Mouse (Mus musculus): ENCODE measurements around the gene Clasp1. TPM values are rescaled to one million over a fixed set of nuclear protein-coding genes. Genes with fewer than 3 reads are reported as not detected.

Clasp1 gene
- polyA plus RNA-seq, 1 experiment from 2014 or later = 146 TPM

DNA sequence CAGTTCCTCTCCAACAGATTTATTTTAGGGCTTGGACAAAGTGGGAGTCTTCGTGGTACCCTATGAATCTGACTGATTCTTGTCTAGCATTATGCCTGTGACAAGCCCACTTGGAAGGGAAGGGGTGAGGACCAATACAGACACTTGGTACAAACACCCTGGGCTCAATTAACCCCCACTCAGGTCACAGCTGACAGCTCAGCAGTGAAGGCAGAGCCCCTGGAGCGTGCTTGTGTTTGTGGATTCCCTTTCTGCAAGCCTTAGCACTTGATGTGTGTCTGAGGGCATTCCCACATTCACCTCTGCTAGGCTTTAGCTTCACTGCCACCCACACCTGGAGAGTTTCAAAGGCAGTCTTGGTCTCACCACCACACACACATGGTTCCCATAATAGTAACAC, 237.1 kb downstream of the Clasp1 start:
- ATAC-seq (ENCODE audit: low FRiP score) = no peak
- H3K27me3 ChIP-seq = peaks cover 42% of the 10 kb centered on the region
- H3K36me3 ChIP-seq (replicated peaks) = no peaks in the 10 kb centered on the region
- H3K9me3 ChIP-seq = no peaks in the 10 kb centered on the region
- H3K9ac ChIP-seq = no peak overlapping the region
- H3K4me2 ChIP-seq = no peak overlapping the region
- H3K4me1 ChIP-seq = peaks cover 12% of the 10 kb centered on the region; the same call in 1 of the 2 replicates
- H3K4me3 ChIP-seq (replicated peaks) = no peak overlapping the region
- WGBS = 55% methylated on average over 2 of the region's 2 CpGs
- no peak overlapping the region for H3K27ac ChIP-seq

DNA sequence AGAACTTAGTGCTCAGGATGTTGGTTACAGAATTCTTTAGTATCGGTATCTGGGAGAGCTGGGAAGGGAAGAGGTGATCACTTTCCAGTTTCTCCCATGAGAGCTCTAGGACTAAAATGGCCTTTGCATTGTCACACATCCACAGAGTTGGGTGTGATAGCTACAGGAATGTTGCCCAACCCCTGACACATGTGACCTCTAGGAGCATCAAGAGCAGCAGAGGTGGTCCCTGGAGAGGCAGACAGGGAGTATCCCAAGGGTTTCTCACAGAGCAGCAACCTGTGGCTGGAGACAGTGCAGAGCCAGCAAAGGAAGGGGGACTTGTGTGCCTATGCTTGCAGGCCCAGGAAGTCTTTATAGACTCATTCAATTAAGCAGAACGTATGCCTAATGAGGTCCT, 237.6 kb downstream of the Clasp1 start:
- Histone ChIP-seq H3K4me3 (replicated peaks) (no peak overlapping the region), H3K9ac (no peak overlapping the region), H3K4me1 (peaks cover 12% of the 10 kb centered on the region; the same call in 1 of the 2 replicates), H3K4me2 (no peak overlapping the region), H3K36me3 (replicated peaks) (no peaks in the 10 kb centered on the region), H3K27me3 (peaks cover 42% of the 10 kb centered on the region), H3K9me3 (no peaks in the 10 kb centered on the region), H3K27ac (no peak overlapping the region)
- no peak for ATAC-seq (ENCODE audit: low FRiP score)
- 85% methylated on average over 2 of the region's 2 CpGs for WGBS

DNA sequence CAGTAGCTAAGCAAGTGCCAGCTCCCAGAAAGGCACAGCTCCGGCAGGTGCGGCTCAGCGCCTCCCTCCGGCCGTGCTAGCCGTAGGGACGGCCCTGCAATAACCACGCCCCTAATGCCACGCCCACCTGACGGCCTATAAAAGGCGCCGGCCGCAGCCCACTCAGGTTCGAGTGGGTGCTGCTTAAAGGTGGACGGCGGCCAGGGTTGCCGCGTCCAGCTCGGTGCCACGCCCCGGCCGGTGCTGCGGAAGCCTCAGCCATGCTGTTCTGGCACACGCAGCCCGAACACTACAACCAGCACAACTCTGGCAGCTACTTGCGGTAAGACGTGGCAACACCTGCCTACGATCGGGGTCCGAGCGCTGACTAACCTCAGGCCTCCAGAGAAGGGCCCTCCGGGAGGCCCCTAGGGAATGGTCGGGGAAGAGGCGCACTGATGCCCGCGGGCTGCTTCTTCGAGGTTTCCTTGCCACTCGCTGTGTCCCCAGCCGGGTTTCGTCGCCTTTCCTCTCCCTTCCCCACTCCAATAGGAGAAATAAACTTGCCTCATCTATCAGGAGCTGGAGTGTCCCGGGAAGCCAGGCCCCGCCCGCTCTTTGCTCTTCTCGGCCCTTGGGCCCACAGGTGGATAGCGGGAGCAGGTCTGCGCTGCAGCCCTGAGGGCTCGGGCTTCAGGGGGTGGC, 239.1 kb downstream of the Clasp1 start, which contains the start of gene Tfcp2l1:
Gene Tfcp2l1 (plus strand): TSS at position 165 of the 684 bp plus-strand sequence.
- Histone ChIP-seq H3K27ac (no peak within 1 kb of the TSS), H3K9me3 (no peaks in the 10 kb centered on the region), H3K4me3 (replicated peaks) (peak within 1 kb of the TSS; percentile 47), H3K36me3 (replicated peaks) (no peaks in the 10 kb centered on the region), H3K4me2 (peak within 1 kb of the TSS; percentile 86), H3K9ac (peak within 1 kb of the TSS; percentile 18; the same call in 1 of the 2 replicates), H3K4me1 (peaks cover 12% of the 10 kb centered on the region; the same call in 1 of the 2 replicates), H3K27me3 (peaks cover 42% of the 10 kb centered on the region)
- 1% methylated on average over 48 of the region's 48 CpGs for WGBS
- peak; percentile 88 for ATAC-seq (ENCODE audit: low FRiP score)

DNA sequence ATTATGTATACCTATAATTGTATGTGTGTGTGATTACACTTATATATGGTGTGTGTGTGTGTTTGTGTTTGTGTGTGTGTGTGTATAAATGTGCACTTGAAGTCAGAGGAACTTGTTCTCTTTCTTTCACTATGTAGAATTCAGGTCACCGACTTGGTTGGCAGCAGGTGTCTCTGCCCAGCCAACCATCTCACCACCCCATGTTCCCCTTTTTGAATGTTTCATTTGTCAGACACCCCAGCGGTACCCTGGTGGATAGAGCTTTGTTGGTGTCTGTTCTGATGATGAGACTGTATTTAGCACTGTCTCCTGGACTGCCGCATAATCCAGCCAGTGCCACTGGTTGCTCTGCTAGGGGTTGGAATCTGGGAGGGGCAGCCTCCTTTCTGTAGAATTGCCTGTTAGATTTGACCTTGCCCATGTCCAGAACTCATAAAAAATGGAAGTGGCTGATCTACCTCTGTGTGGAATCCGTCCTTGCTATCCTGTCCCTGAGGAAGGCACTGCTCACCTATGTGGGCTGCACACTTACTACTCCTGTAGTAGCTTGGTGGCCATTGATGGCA, 244.6 kb downstream of the Clasp1 start:
- Histone ChIP-seq H3K4me1 (peaks cover 2% of the 10 kb centered on the region; the same call in 1 of the 2 replicates), H3K27ac (no peak overlapping the region), H3K27me3 (peaks cover 13% of the 10 kb centered on the region), H3K9me3 (no peaks in the 10 kb centered on the region), H3K4me3 (replicated peaks) (no peak overlapping the region), H3K36me3 (replicated peaks) (no peaks in the 10 kb centered on the region), H3K4me2 (no peak overlapping the region), H3K9ac (no peak overlapping the region)
- 77% methylated on average over 4 of the region's 4 CpGs for WGBS
- no peak for ATAC-seq (ENCODE audit: low FRiP score)

DNA sequence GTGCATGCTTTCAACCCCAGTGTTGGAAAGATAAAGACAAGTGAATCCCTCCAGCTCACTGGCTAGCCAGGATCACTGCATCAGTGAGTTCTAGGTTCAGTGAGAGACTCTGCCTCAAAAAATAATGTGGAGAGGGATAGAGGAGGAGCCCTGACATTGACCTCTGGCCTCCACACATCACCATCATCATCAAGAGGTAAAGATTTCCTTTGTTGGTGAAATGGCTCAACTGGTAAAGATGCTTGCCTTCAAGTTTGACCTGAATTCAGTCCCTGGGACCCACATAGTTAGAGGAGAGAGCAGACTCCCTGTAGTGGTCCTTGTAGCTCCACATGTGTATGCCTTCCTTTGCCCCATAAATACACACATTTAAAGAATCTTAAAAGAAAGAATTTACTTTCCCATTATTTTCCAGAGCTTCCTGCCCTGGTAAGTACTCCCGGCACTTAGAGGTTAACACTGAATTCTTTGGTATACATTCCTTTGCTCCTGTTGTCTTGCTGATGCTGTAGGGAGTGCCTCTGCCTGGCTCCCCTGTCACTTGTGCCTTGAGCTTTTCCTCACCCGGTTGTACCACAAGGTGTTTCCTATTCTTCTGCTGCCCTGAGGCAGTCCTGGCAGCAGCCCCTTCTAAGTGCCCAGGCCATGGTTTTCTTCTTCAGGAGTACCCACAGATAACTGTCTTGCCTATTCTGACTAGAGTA, 253.6 kb downstream of the Clasp1 start:
- Histone ChIP-seq H3K4me1 (no peaks in the 10 kb centered on the region), H3K9me3 (no peaks in the 10 kb centered on the region), H3K36me3 (replicated peaks) (no peaks in the 10 kb centered on the region), H3K4me3 (replicated peaks) (no peak overlapping the region), H3K9ac (no peak overlapping the region), H3K27ac (no peak overlapping the region), H3K4me2 (no peak overlapping the region), H3K27me3 (no peaks in the 10 kb centered on the region)
- 77% methylated on average over 2 of the region's 2 CpGs for WGBS
- ATAC-seq (ENCODE audit: low FRiP score) = no peak

DNA sequence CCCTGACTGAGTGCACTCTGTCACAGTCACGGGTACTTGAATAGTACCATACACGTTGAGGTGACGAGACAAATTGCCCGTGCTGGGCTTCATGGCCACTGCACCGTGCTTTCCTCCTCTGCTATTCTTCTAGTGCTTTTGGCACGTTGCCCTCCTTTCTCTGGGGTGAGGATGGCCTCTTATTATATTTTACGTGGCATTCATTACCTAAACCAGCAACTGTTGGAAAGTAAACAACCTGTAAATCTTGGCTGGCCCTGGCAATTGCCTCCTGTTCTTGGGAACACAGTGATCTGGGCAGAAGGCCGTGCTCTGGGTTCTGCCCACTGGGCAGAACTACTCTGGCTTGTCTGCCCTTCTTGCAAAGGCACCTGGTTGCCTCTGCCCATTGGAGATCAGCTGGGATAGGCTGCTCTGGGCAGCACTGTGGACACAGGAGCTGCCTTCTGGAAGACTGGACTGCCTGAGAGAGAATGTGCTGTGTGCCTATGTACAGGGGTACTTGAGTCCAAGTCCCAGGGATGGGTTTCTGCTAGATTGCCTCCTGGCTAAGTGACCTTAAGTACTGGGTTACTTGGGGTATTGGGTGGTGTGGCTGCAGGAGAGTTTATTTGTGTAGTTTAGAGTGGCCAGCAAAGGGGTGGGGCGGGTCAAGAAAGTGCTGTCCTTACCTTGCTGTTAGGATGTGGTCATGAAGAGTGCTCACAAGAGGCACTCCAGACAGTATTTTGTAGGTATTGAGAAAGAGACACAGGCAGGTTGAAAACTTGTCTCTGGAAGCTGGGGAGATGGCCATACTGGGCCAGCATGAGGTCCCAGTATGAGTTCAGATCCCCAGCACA, 254.5 kb downstream of the Clasp1 start:
- Histone ChIP-seq H3K9me3 (no peaks in the 10 kb centered on the region), H3K27ac (no peak overlapping the region), H3K4me1 (no peaks in the 10 kb centered on the region), H3K4me3 (replicated peaks) (no peak overlapping the region), H3K4me2 (no peak overlapping the region), H3K36me3 (replicated peaks) (no peaks in the 10 kb centered on the region), H3K9ac (no peak overlapping the region), H3K27me3 (no peaks in the 10 kb centered on the region)
- no peak for ATAC-seq (ENCODE audit: low FRiP score)
- WGBS = 64% methylated on average over 9 of the region's 9 CpGs

DNA sequence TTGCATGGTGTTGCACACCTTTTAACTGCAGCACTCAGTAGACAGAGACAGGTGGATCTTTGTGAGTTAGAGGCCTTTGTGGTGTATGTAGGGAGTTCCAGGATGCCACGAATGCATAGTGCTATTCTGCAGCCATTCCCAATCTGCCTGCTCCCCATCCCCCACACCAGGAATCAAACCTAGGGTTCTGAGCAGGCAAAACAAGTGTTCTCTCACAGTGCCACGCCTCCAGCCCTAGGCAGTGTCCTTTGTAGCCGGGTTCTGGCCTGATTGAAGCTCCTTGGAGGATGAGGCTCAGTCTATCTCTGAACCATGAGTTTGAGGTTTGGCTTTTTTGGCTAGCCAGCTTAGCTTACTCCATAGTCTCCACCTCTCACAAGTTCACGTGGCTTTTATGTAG, 256.8 kb downstream of the Clasp1 start:
- no peaks in the 10 kb centered on the region for H3K36me3 ChIP-seq (replicated peaks)
- no peak overlapping the region for H3K4me2 ChIP-seq
- WGBS = 69% methylated on average over 4 of the region's 4 CpGs
- H3K9ac ChIP-seq = no peak overlapping the region
- H3K4me1 ChIP-seq = peaks cover 5% of the 10 kb centered on the region; the same call in 1 of the 2 replicates
- ATAC-seq (ENCODE audit: low FRiP score) = no peak
- H3K27ac ChIP-seq = no peak overlapping the region
- no peak overlapping the region for H3K4me3 ChIP-seq (replicated peaks)
- H3K9me3 ChIP-seq = no peaks in the 10 kb centered on the region
- no peaks in the 10 kb centered on the region for H3K27me3 ChIP-seq

DNA sequence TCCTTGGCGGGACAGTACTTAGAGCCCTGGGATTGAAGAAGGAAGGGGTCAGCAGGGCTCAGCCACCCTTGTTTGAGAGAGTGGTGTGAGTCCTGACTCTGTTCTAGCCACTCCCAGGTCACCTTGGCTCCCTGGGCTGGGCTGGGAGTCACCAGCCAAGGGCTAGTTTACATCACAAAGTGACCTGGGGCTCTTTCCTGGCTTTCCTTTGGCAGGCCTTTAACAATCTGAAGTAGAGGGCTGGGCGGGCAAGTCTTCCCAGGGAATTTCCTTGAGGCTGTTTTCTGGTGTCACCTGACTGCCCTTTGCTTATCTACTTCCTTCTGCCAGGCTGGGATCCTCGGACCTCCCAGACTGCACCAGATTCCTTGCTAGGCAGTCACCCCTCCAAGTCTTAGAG, 259.2 kb downstream of the Clasp1 start:
- H3K4me2 ChIP-seq = no peak overlapping the region
- no peaks in the 10 kb centered on the region for H3K9me3 ChIP-seq
- H3K27me3 ChIP-seq = no peaks in the 10 kb centered on the region
- peaks cover 12% of the 10 kb centered on the region; the same call in 1 of the 2 replicates for H3K4me1 ChIP-seq
- no peak overlapping the region for H3K27ac ChIP-seq
- H3K4me3 ChIP-seq (replicated peaks) = no peak overlapping the region
- 41% methylated on average over 3 of the region's 3 CpGs for WGBS
- H3K36me3 ChIP-seq (replicated peaks) = no peaks in the 10 kb centered on the region
- no peak overlapping the region for H3K9ac ChIP-seq
- no peak for ATAC-seq (ENCODE audit: low FRiP score)

DNA sequence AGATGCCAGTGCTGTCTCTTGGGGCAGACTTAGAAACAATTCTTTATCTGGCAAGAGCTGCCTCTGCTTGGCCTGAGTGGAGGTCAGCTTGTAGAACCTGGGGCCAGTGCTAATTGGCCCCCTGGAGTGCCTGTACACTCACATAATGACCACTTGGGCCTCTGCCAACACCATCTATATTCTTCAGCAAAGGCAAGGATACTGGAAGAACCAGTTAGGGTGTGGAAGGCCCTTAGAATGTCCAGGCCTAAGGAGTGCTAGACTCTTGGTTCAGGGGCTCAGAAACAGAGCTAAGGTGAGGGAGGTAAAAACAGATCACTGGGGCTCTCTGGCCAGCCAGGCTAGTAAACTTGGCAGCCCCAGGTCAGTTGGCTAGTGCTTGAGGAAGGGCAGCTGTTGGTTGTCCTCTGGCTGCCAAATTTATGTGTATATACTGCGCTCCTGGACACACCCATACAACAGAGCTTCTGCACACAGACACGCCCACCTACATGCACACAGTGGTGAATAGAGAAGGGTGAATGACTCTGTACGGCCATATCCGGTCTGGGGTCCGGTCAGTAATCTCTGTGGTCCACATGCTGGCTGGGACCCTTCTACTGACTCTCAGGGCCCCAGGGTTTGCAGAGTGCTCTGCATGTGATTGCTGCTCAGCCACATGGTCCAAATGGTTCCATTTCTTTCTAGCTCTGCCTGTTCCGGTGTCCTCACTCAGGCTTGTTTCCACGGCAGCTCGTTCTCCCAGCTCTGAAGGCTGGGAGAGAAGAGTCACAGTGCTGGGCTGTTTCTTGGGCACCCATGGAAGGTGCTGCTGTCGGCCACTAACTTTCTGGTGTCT, 261.3 kb downstream of the Clasp1 start:
- no peak overlapping the region for H3K4me3 ChIP-seq (replicated peaks)
- no peaks in the 10 kb centered on the region for H3K9me3 ChIP-seq
- ATAC-seq (ENCODE audit: low FRiP score) = no peak
- H3K9ac ChIP-seq = no peak overlapping the region
- no peaks in the 10 kb centered on the region for H3K36me3 ChIP-seq (replicated peaks)
- H3K27me3 ChIP-seq = no peaks in the 10 kb centered on the region
- no peak overlapping the region for H3K4me2 ChIP-seq
- H3K27ac ChIP-seq = no peak overlapping the region
- WGBS = 68% methylated on average over 9 of the region's 9 CpGs
- peaks cover 12% of the 10 kb centered on the region; the same call in 1 of the 2 replicates for H3K4me1 ChIP-seq

DNA sequence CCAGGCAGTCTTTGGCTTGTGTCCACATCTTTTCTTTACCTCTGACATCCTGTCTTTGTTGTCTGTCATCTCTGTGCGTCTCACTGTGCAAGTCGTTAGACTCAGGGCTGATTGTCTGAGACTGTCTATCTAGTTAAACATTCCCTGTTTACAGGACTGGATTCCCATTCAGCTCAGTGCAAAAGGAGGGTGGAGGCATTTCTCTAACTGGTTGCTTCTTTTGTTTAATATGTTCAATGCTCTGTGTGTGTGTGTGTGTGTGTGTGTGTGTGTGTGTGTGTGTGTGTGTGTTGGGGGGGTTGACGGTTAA, 261.9 kb downstream of the Clasp1 start:
- no peak overlapping the region for H3K4me3 ChIP-seq (replicated peaks)
- no peak overlapping the region for H3K9ac ChIP-seq
- no peak overlapping the region for H3K27ac ChIP-seq
- H3K4me1 ChIP-seq = peaks cover 12% of the 10 kb centered on the region; the same call in 1 of the 2 replicates
- H3K36me3 ChIP-seq (replicated peaks) = no peaks in the 10 kb centered on the region
- no peaks in the 10 kb centered on the region for H3K9me3 ChIP-seq
- 20% methylated on average over 2 of the region's 3 CpGs for whole genome bisulfite sequencing
- no peak for ATAC-seq (ENCODE audit: low FRiP score)
- H3K4me2 ChIP-seq = no peak overlapping the region
- H3K27me3 ChIP-seq = no peaks in the 10 kb centered on the region

DNA sequence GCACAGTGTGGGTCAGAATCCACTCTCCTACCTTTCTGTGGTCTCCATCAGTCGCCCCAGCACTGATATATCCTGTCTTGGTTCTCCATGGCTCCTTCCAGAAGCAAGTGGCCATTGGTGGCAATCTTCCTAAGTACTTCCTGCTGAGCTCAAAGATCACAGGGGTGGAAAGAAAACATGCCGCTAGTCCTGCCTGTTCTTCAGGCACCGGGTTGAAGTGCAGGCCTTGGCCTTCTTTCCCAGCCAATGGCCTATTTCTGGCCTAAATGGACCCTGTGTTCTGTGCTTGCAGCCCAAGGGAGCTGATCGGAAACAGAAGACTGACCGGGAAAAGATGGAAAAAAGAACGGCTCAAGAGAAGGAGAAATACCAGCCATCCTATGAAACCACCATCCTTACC, 269.9 kb downstream of the Clasp1 start:
- no peak for ATAC-seq (ENCODE audit: low FRiP score)
- 83% methylated on average over 6 of the region's 6 CpGs for WGBS
- no peaks in the 10 kb centered on the region for H3K9me3 ChIP-seq
- no peak overlapping the region for H3K9ac ChIP-seq
- no peak overlapping the region for H3K4me2 ChIP-seq
- H3K36me3 ChIP-seq (replicated peaks) = no peaks in the 10 kb centered on the region
- no peak overlapping the region for H3K27ac ChIP-seq
- no peak overlapping the region for H3K4me3 ChIP-seq (replicated peaks)
- no peaks in the 10 kb centered on the region for H3K4me1 ChIP-seq
- no peaks in the 10 kb centered on the region for H3K27me3 ChIP-seq
